Mouse (Mus musculus): Measurements from ENCODE around the gene Gstp1. TPM values are rescaled to one million over a fixed set of nuclear protein-coding genes. Genes with fewer than 3 reads are reported as not detected.

Gene Gstp1
- polyA plus RNA-seq, 1 experiment, result 187 TPM

DNA sequence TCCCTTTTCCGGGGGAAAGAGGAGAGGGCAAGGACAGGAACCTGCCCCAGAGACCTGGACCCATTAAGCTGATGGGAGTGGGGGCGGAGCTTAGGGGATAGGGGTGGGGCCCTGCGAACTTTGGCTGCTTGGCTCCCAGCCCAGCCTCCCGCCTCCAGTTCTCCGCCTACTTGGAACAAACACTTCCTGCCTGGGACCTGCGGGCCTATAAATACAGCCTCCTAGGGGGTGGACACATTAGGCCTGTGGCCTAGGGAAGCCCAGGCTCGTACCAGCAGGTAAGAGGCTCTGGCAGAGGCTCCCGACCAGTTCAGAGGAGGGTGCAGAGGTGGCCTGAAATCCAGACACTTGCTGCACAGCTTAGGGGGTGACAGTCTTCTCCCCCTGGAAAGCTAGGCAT lies 51.5 kb downstream of the Gstp1 start, which contains the start of gene Acy3:
Gene Acy3, plus strand, starts transcription at position 237 of the 400 bp plus-strand sequence.
- TF ChIP-seq POLR2A (IDR thresholded peaks at IDR 0.05; ENCODE audit: borderline replicate concordance, control insufficient read depth, low read depth, low read length) (0 out of 2 replicates have a peak, but pooled peaks have one; percentile 26), CTCF (IDR thresholded peaks at IDR 0.05; ENCODE audit: control insufficient read depth, insufficient read depth, low read length) (no peak)
- H3K27ac ChIP-seq (ENCODE audit: control insufficient read depth, insufficient read depth, low read depth, low read length, poor library complexity), result no peak within 1 kb of the TSS; the same call in 1 of the 2 replicates
- 13% methylated on average over 8 of the region's 8 CpGs for WGBS
- no peak within 1 kb of the TSS for H3K4me3 ChIP-seq (replicated peaks; ENCODE audit: control insufficient read depth, low read depth, low read length)
- no peaks in the 10 kb centered on the region for H3K4me1 ChIP-seq (ENCODE audit: control insufficient read depth, insufficient read depth, low read length)

Other genes starting within 250 kb of the Gstp1 start
- 9.2 and 17.3 TPM in 2 replicates for gene Chka, start 186.2 kb downstream of the Gstp1 start, polyA plus RNA-seq (2011; ENCODE audit: insufficient read depth, insufficient read length, low replicate concordance, missing spikeins)
- 116 and 292 TPM in 2 replicates for gene Tcirg1, start 130.9 kb downstream of the Gstp1 start, polyA plus RNA-seq (2011; ENCODE audit: insufficient read depth, insufficient read length, low replicate concordance, missing spikeins)
- gene Ndufs8, start 125.2 kb downstream of the Gstp1 start, polyA plus RNA-seq (2011; ENCODE audit: insufficient read depth, insufficient read length, low replicate concordance, missing spikeins), result 41.6 and 58.3 TPM in 2 replicates
- gene Aldh3b1, start 108.2 kb downstream of the Gstp1 start, polyA plus RNA-seq (2011; ENCODE audit: insufficient read depth, insufficient read length, low replicate concordance, missing spikeins), result 12.7 and 47.1 TPM in 2 replicates
- gene Unc93b1, start 102.8 kb downstream of the Gstp1 start, polyA plus RNA-seq (2011; ENCODE audit: insufficient read depth, insufficient read length, low replicate concordance, missing spikeins), result 80.1 and 177 TPM in 2 replicates
- 1.6 and 4.4 TPM in 2 replicates for gene Aldh3b3, start 79.3 kb downstream of the Gstp1 start, polyA plus RNA-seq (2011; ENCODE audit: insufficient read depth, insufficient read length, low replicate concordance, missing spikeins)
- 2.4 and 4.2 TPM in 2 replicates for gene Aldh3b2, start 65.7 kb downstream of the Gstp1 start, polyA plus RNA-seq (2011; ENCODE audit: insufficient read depth, insufficient read length, low replicate concordance, missing spikeins)
- 5.1 and 10.7 TPM in 2 replicates for gene Acy3, start 51.4 kb downstream of the Gstp1 start, polyA plus RNA-seq (2011; ENCODE audit: insufficient read depth, insufficient read length, low replicate concordance, missing spikeins)
- gene Tbx10, start 45.2 kb downstream of the Gstp1 start, polyA plus RNA-seq (2011; ENCODE audit: insufficient read depth, insufficient read length, low replicate concordance, missing spikeins), result not detected in 2 replicates
- 9.7 and 18.1 TPM in 2 replicates for gene Nudt8, start 37.4 kb downstream of the Gstp1 start, polyA plus RNA-seq (2011; ENCODE audit: insufficient read depth, insufficient read length, low replicate concordance, missing spikeins)
- 1.7 and 2.0 TPM in 2 replicates for gene Gm49405, start 37.4 kb downstream of the Gstp1 start, polyA plus RNA-seq (2011; ENCODE audit: insufficient read depth, insufficient read length, low replicate concordance, missing spikeins)
- gene Doc2g, start 34.7 kb downstream of the Gstp1 start, polyA plus RNA-seq (2011; ENCODE audit: insufficient read depth, insufficient read length, low replicate concordance, missing spikeins), result 5.2 and 7.8 TPM in 2 replicates
- 61.7 and 118 TPM in 2 replicates for gene Ndufv1, start 25.2 kb downstream of the Gstp1 start, polyA plus RNA-seq (2011; ENCODE audit: insufficient read depth, insufficient read length, low replicate concordance, missing spikeins)
- 21.6 TPM in 1 of 2 replicates, not detected in the other for gene Gstp2, start 8.0 kb upstream of the Gstp1 start, polyA plus RNA-seq (2011; ENCODE audit: insufficient read depth, insufficient read length, low replicate concordance, missing spikeins)
- gene Gstp3, start 21.6 kb upstream of the Gstp1 start, polyA plus RNA-seq (2011; ENCODE audit: insufficient read depth, insufficient read length, low replicate concordance, missing spikeins), result 13.5 and 18.0 TPM in 2 replicates
- not detected in 2 replicates for gene Cabp2, start 43.6 kb upstream of the Gstp1 start, polyA plus RNA-seq (2011; ENCODE audit: insufficient read depth, insufficient read length, low replicate concordance, missing spikeins)
- 93.3 and 143 TPM in 2 replicates for gene Cdk2ap2, start 59.2 kb upstream of the Gstp1 start, polyA plus RNA-seq (2011; ENCODE audit: insufficient read depth, insufficient read length, low replicate concordance, missing spikeins)
- gene Pitpnm1, start 62.0 kb upstream of the Gstp1 start, polyA plus RNA-seq (2011; ENCODE audit: insufficient read depth, insufficient read length, low replicate concordance, missing spikeins), result 72.3 and 159 TPM in 2 replicates
- 22.0 and 53.5 TPM in 2 replicates for gene Aip, start 87.9 kb upstream of the Gstp1 start, polyA plus RNA-seq (2011; ENCODE audit: insufficient read depth, insufficient read length, low replicate concordance, missing spikeins)
- not detected in 2 replicates for gene Gpr152, start 101.8 kb upstream of the Gstp1 start, polyA plus RNA-seq (2011; ENCODE audit: insufficient read depth, insufficient read length, low replicate concordance, missing spikeins)
- gene Cabp4, start 106.0 kb upstream of the Gstp1 start, polyA plus RNA-seq (2011; ENCODE audit: insufficient read depth, insufficient read length, low replicate concordance, missing spikeins), result 0.29 and 0.60 TPM in 2 replicates
- gene Coro1b, start 110.6 kb upstream of the Gstp1 start, polyA plus RNA-seq (2011; ENCODE audit: insufficient read depth, insufficient read length, low replicate concordance, missing spikeins), result 75.8 and 114 TPM in 2 replicates
- 27.6 and 60.8 TPM in 2 replicates for gene Ptprcap, start 115.6 kb upstream of the Gstp1 start, polyA plus RNA-seq (2011; ENCODE audit: insufficient read depth, insufficient read length, low replicate concordance, missing spikeins)
- 51.8 and 86.1 TPM in 2 replicates for gene Rps6kb2, start 125.4 kb upstream of the Gstp1 start, polyA plus RNA-seq (2011; ENCODE audit: insufficient read depth, insufficient read length, low replicate concordance, missing spikeins)
- 23.3 and 52.9 TPM in 2 replicates for gene Carns1, start 137.5 kb upstream of the Gstp1 start, polyA plus RNA-seq (2011; ENCODE audit: insufficient read depth, insufficient read length, low replicate concordance, missing spikeins)
- 64.3 and 168 TPM in 2 replicates for gene Tbc1d10c, start 153.3 kb upstream of the Gstp1 start, polyA plus RNA-seq (2011; ENCODE audit: insufficient read depth, insufficient read length, low replicate concordance, missing spikeins)
- gene Ppp1ca, start 154.1 kb upstream of the Gstp1 start, polyA plus RNA-seq (2011; ENCODE audit: insufficient read depth, insufficient read length, low replicate concordance, missing spikeins), result 121 and 204 TPM in 2 replicates
- 24.2 and 39.8 TPM in 2 replicates for gene Rad9a, start 163.7 kb upstream of the Gstp1 start, polyA plus RNA-seq (2011; ENCODE audit: insufficient read depth, insufficient read length, low replicate concordance, missing spikeins)
- 10.3 and 25.4 TPM in 2 replicates for gene Clcf1, start 176.3 kb upstream of the Gstp1 start, polyA plus RNA-seq (2011; ENCODE audit: insufficient read depth, insufficient read length, low replicate concordance, missing spikeins)
- gene AC109138.7, start 176.4 kb upstream of the Gstp1 start, polyA plus RNA-seq (2011; ENCODE audit: insufficient read depth, insufficient read length, low replicate concordance, missing spikeins), result not detected in 2 replicates
- gene Pold4, start 193.9 kb upstream of the Gstp1 start, polyA plus RNA-seq (2011; ENCODE audit: insufficient read depth, insufficient read length, low replicate concordance, missing spikeins), result 31.7 and 54.7 TPM in 2 replicates
- 16.9 and 20.7 TPM in 2 replicates for gene Ssh3, start 231.2 kb upstream of the Gstp1 start, polyA plus RNA-seq (2011; ENCODE audit: insufficient read depth, insufficient read length, low replicate concordance, missing spikeins)
- gene Ankrd13d, start 245.2 kb upstream of the Gstp1 start, polyA plus RNA-seq (2011; ENCODE audit: insufficient read depth, insufficient read length, low replicate concordance, missing spikeins), result 8.4 and 53.2 TPM in 2 replicates

Measured in bone marrow, adult 2 months (tissue).